Mouse (Mus musculus): ENCODE data around the gene Shank3. TPM values are rescaled to one million over a fixed set of nuclear protein-coding genes. Genes with fewer than 3 reads are reported as not detected.

Gene Shank3
- polyA plus RNA-seq (2015; fragmentation: Nextera tagmentation; extraction: Ambion mirVana): 1.2 and 1.3 TPM in 2 replicates

DNA sequence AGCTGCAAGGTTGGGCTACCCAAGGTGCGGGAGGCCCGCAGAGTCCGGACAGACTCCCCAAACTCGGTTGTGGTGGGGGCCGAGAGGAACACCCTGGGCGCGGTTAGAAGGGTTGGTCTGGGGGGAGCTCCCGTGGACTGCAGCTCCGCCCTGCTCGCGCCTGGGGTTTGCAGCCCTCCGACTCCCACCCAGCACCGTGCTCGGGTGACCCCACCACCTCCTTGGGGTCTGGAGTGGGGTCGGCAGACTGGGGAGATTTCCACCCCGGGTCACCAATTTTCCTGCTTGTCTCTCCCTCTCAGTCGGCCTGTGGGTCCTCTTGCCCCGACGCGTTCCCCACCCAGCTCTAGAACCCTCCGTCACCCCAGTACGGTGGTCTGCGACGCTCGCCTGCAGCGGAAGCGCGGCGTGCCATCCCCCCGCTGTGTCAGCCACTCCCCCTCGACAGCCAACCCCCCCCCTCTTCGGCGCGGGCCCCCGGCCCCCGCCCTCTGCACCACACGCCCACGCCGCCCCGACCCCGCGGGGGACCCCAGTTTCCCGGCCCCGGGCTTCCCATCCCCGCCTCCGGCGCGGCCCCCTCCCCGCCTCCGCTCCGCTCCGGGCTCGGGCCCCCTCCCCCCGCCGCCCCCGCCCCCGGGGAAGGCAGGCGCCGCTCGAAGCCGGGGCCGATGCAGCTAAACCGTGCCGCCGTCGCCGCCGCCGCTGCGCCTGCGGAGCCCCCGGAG is at the start of gene Shank3:
TSS of gene Shank3 (plus strand) at position 663 of the 728 bp plus-strand sequence.
- ATAC-seq: peak; percentile 43
- no peaks in the 10 kb centered on the region for H3K36me3 ChIP-seq
- peak within 1 kb of the TSS; percentile 96 for H3K4me2 ChIP-seq (replicated peaks)
- peaks cover 15% of the 10 kb centered on the region for H3K27me3 ChIP-seq (replicated peaks)
- H3K9me3 ChIP-seq: no peaks in the 10 kb centered on the region
- H3K27ac ChIP-seq: 0 out of 2 replicates have a peak within 1 kb of the TSS, but pooled peaks have one; percentile 22
- peaks cover 13% of the 10 kb centered on the region for H3K4me1 ChIP-seq (replicated peaks)
- peak within 1 kb of the TSS; percentile 63 for H3K9ac ChIP-seq
- H3K4me3 ChIP-seq (replicated peaks): peak within 1 kb of the TSS; percentile 80
- WGBS: 0% methylated on average over 36 of the region's 72 CpGs

DNA sequence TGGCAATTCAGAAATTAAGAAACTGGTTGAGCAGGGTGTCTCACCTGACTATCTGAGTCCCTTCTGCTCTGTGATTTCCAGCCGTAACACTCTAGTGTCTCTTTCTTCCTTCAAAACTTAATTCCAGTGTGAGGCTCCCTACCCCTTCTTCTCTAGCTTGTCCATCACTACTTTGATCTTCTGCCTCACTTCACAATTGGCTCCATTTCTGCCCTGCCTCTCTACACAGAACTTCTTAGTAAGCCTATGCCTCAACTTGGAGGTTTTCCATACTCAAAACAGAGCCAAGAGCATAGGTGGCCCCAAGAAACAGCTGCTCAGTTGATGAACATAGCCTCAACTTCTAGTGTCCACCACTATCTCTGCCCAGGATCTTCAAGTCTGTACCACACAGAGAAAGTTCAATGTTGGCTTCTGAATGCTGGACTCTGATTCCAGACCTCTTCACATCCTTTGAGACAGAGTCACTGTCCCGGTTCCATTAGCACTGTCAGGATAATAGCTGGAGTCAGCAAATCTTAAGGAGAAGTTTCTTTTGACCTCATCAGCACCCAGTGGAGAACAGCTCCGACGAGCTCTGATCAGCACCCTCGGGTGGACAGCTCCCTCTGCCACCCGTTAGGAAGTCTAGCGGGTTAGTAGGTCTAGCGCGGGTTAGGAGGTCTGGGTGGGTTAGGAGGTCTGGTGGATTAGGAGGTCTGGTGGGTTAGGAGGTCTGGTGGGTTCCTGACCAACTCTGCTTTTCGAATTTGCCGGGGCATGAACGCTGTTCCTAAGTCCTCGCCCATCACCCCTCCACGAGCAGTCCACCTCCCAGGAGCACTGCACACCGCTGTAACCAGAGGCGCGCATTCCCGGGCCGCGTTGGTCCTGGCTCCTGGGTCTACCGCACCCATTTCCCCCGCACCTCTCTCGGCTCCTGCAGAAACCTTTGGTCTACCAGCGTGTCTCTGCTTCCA is 46.2 kb upstream of the Shank3 start:
- 5% methylated on average over 24 of the region's 24 CpGs for WGBS
- Histone ChIP-seq H3K4me1 (replicated peaks) (peaks cover 8% of the 10 kb centered on the region), H3K27me3 (replicated peaks) (peaks cover 21% of the 10 kb centered on the region), H3K9ac (no peak overlapping the region), H3K9me3 (no peaks in the 10 kb centered on the region), H3K4me2 (replicated peaks) (peak overlapping the region; percentile 78), H3K27ac (no peak overlapping the region; the same call in 1 of the 2 replicates), H3K36me3 (no peaks in the 10 kb centered on the region), H3K4me3 (replicated peaks) (peak overlapping the region; percentile 43)
- peak; percentile 82 for ATAC-seq

DNA sequence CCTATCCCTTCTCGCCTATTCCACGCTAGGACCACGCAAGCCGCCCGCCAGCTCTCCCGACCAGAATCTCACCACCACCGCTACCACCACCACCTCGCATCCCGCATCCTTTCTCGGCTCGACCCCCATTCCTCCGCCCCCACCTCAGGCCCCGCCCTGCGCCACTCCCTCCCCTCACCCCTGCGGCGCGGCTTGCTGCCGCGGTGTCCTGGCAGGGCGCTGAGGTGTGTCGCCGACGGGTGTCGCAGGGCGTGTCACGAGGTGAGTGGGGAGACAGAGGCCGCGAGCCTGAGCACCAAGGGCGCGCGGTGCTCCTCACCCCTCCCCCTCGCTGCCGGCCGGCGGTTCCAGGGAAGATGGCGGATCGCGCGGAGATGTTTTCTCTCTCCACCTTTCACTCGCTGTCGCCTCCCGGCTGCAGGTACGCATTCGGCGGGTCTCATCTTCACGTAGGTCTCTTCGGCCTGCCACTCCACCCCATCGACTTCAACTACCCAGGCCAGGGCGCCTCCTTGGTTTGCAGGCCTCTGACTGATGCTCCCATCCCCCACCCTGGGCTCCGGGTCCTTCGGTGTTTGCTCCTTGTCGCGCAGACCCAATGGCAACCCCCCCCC is 45.5 kb upstream of the Shank3 start, which contains the start of gene Mapk8ip2:
TSS of gene Mapk8ip2 (plus strand) at position 49 of the 614 bp plus-strand sequence.
- no peak within 1 kb of the TSS for H3K9ac ChIP-seq
- peak within 1 kb of the TSS; percentile 43 for H3K4me3 ChIP-seq (replicated peaks)
- H3K36me3 ChIP-seq: no peaks in the 10 kb centered on the region
- H3K27me3 ChIP-seq (replicated peaks): peaks cover 21% of the 10 kb centered on the region
- peaks cover 8% of the 10 kb centered on the region for H3K4me1 ChIP-seq (replicated peaks)
- under 1% methylated on average over 52 of the region's 53 CpGs for WGBS
- H3K9me3 ChIP-seq: no peaks in the 10 kb centered on the region
- peak; percentile 73 for ATAC-seq
- H3K27ac ChIP-seq: no peak within 1 kb of the TSS; the same call in 1 of the 2 replicates
- peak within 1 kb of the TSS; percentile 78 for H3K4me2 ChIP-seq (replicated peaks)

- Histone ChIP-seq H3K4me2 (replicated peaks) (peak overlapping the region; percentile 78), H3K9ac (no peak overlapping the region), H3K27me3 (replicated peaks) (peaks cover 19% of the 10 kb centered on the region), H3K4me3 (replicated peaks) (no peak overlapping the region), H3K27ac (no peak overlapping the region), H3K9me3 (no peaks in the 10 kb centered on the region), H3K36me3 (no peaks in the 10 kb centered on the region), H3K4me1 (replicated peaks) (peaks cover 8% of the 10 kb centered on the region)
- 32% methylated on average over 5 of the region's 6 CpGs for WGBS
- ATAC-seq: no peak
These were observed 44.6 kb upstream of the Shank3 start for GRCm38 (mm10) chr15:89454857-89455256.

DNA sequence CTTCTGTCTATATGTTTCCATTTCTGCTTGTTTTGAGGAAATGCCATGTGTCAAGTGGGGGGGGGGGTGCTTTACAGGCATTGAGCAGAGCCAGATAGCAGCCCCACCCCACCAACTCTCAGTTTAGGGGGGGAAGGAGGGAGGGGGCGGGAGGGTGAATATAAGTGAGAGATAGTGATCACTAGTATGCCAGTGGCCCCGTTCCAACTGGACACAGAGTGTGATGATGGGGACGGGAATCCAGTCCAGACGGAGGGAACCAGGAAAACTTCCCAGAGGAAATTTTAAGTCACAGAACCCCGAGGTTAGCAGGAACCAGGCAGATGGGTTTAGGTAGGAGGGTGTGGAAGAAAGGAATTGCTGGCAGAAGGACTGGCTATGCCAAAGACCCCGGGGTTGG is 43.8 kb upstream of the Shank3 start:
- no peaks in the 10 kb centered on the region for H3K36me3 ChIP-seq
- no peak for ATAC-seq
- no peaks in the 10 kb centered on the region for H3K9me3 ChIP-seq
- no peak overlapping the region for H3K27ac ChIP-seq
- H3K4me1 ChIP-seq (replicated peaks): peaks cover 8% of the 10 kb centered on the region
- no peak overlapping the region for H3K9ac ChIP-seq
- H3K4me3 ChIP-seq (replicated peaks): no peak overlapping the region
- 71% methylated on average over 6 of the region's 6 CpGs for WGBS
- H3K27me3 ChIP-seq (replicated peaks): peaks cover 19% of the 10 kb centered on the region
- H3K4me2 ChIP-seq (replicated peaks): no peak overlapping the region

DNA sequence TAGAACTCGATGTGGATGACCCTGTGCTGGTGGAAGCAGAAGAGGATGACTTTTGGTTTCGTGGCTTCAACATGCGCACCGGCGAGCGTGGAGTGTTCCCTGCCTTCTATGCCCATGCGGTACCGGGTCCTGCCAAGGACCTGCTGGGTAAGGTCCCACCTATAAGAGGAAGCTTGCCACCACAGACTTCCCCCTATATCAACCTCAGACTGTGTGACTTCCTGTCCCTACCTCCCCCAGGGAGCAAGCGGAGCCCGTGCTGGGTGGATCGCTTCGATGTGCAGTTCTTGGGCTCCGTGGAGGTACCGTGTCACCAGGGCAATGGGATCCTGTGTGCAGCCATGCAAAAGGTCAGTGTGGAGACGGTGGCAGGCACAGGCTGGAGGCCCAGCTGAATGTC is 40.5 kb upstream of the Shank3 start:
- Histone ChIP-seq H3K4me1 (replicated peaks) (peaks cover 2% of the 10 kb centered on the region), H3K4me3 (replicated peaks) (no peak overlapping the region), H3K4me2 (replicated peaks) (no peak overlapping the region), H3K36me3 (no peaks in the 10 kb centered on the region), H3K27ac (no peak overlapping the region), H3K9me3 (no peaks in the 10 kb centered on the region), H3K27me3 (replicated peaks) (peaks cover 10% of the 10 kb centered on the region), H3K9ac (no peak overlapping the region)
- no peak for ATAC-seq
- WGBS: 92% methylated on average over 15 of the region's 15 CpGs

DNA sequence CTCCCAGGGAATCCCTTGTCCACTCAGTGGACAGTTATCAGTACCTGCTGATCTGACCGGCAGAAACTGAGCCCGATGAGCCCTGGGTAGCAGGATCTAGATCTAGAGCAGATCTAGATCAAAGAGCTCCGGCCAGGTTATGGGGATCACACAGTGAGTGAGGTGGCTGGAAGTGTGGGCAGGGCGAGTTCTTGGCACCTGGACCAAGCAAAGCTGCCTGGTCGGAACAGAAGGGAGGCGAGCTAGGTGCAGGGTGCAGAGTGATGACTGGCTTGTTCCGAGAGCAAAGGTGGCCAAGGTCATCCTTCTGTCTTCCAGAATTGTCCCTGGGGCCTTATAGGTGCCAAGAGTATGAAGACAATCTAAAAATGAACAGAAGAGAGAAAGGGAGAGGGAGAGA is 39.6 kb upstream of the Shank3 start:
- Histone ChIP-seq H3K27ac (no peak overlapping the region), H3K9me3 (no peaks in the 10 kb centered on the region), H3K36me3 (no peaks in the 10 kb centered on the region), H3K9ac (no peak overlapping the region), H3K4me2 (replicated peaks) (no peak overlapping the region), H3K4me3 (replicated peaks) (no peak overlapping the region), H3K27me3 (replicated peaks) (peaks cover 7% of the 10 kb centered on the region), H3K4me1 (replicated peaks) (no peaks in the 10 kb centered on the region)
- WGBS: 83% methylated on average over 7 of the region's 7 CpGs
- ATAC-seq: no peak

GRCm38 (mm10) chr15:89460298-89460697 is 39.1 kb upstream of the Shank3 start:
- no peak overlapping the region for H3K27ac ChIP-seq
- H3K4me1 ChIP-seq (replicated peaks): no peaks in the 10 kb centered on the region
- no peak for ATAC-seq
- no peak overlapping the region for H3K4me3 ChIP-seq (replicated peaks)
- H3K9ac ChIP-seq: no peak overlapping the region
- no peaks in the 10 kb centered on the region for H3K9me3 ChIP-seq
- H3K36me3 ChIP-seq: no peaks in the 10 kb centered on the region
- peaks cover 2% of the 10 kb centered on the region for H3K27me3 ChIP-seq (replicated peaks)
- WGBS: 64% methylated on average over 10 of the region's 10 CpGs
- H3K4me2 ChIP-seq (replicated peaks): no peak overlapping the region

GRCm38 (mm10) chr15:89461321-89461720 is 38.1 kb upstream of the Shank3 start:
- H3K9ac ChIP-seq: no peak overlapping the region
- no peaks in the 10 kb centered on the region for H3K27me3 ChIP-seq (replicated peaks)
- H3K4me2 ChIP-seq (replicated peaks): no peak overlapping the region
- no peaks in the 10 kb centered on the region for H3K36me3 ChIP-seq
- H3K27ac ChIP-seq: no peak overlapping the region
- H3K4me3 ChIP-seq (replicated peaks): no peak overlapping the region
- 73% methylated on average over 15 of the region's 15 CpGs for WGBS
- no peaks in the 10 kb centered on the region for H3K9me3 ChIP-seq
- H3K4me1 ChIP-seq (replicated peaks): no peaks in the 10 kb centered on the region
- ATAC-seq: no peak

- no peak for ATAC-seq
- 71% methylated on average over 7 of the region's 7 CpGs for WGBS
- H3K4me2 ChIP-seq (replicated peaks): no peak overlapping the region
- H3K27me3 ChIP-seq (replicated peaks): no peaks in the 10 kb centered on the region
- H3K4me3 ChIP-seq (replicated peaks): no peak overlapping the region
- no peaks in the 10 kb centered on the region for H3K36me3 ChIP-seq
- no peak overlapping the region for H3K27ac ChIP-seq
- no peaks in the 10 kb centered on the region for H3K9me3 ChIP-seq
- no peak overlapping the region for H3K9ac ChIP-seq
- H3K4me1 ChIP-seq (replicated peaks): no peaks in the 10 kb centered on the region
These were observed 37.2 kb upstream of the Shank3 start for GRCm38 (mm10) chr15:89462176-89462575.

DNA sequence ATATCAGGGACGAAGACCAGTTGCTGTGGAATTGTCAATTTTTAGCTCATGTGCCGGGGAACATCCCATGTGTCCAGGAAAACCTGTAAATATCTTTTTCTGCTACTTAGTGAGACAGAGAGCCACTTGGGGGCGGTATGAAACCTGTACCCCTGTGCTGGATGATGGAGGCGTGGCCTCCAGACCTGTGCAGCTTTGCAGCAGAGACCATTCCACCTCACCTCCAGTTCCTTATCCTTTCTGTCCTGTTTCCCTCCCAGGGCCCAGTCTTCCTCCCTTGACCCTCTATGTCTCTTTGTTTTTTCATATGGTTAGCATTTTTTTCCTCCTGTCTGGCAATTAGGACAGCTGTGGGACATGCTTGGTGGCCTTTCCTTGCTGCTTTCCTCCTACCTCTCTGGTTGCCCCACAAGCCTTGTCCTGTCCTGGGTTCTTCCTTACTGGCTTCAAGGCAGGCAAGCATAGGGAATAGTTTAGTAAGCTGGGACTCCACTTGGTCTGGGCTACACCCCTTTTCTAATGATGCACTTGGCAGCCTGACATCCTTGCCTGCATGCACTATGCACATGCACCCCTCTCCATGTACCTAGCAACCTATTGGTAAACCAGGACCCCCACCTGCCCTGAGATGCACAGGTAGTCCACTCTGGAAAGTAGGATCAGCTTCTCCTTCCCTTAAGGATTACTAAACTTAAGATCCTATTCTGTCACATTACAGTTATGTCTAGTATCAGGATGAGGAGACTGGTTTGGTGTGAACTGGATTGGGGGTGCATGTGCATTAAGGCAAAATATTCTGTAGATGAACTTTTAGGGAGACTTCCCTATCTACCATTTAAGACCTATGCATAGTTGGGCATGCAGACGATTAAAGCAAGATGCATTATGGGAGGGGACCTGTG is 35.8 kb upstream of the Shank3 start:
- no peaks in the 10 kb centered on the region for H3K9me3 ChIP-seq
- H3K4me1 ChIP-seq (replicated peaks): no peaks in the 10 kb centered on the region
- WGBS: 53% methylated on average over 5 of the region's 5 CpGs
- H3K27ac ChIP-seq: no peak overlapping the region
- no peak overlapping the region for H3K4me3 ChIP-seq (replicated peaks)
- no peaks in the 10 kb centered on the region for H3K36me3 ChIP-seq
- no peak overlapping the region for H3K9ac ChIP-seq
- H3K27me3 ChIP-seq (replicated peaks): no peaks in the 10 kb centered on the region
- ATAC-seq: no peak
- no peak overlapping the region for H3K4me2 ChIP-seq (replicated peaks)

Data from intestine, embryonic 15.5 days (tissue).